Mouse (Mus musculus): ENCODE data around the gene Nosip. TPM values are rescaled to one million over a fixed set of nuclear protein-coding genes. Genes with fewer than 3 reads are reported as not detected.
"Not testable (repeated sequence)": the region's sequence is repeated elsewhere in the genome, so short reads cannot be mapped to it uniquely, and the experiment has no call there.

Gene Nosip
- polyA plus RNA-seq, 1 experiment from 2014 or later = 58.0 TPM

- Histone ChIP-seq H3K4me1 (replicated peaks) (peaks cover 19% of the 10 kb centered on the region; the same call in 1 of the 2 replicates), H3K27ac (no peak overlapping the region), H3K4me3 (no peak overlapping the region), H3K9ac (no peak overlapping the region), H3K4me2 (no peak overlapping the region), H3K9me3 (no peaks in the 10 kb centered on the region), H3K36me3 (peaks cover 29% of the 10 kb centered on the region), H3K27me3 (peaks cover 4% of the 10 kb centered on the region; the same call in 1 of the 2 replicates)
- no peak for ATAC-seq (ENCODE audit: low FRiP score)
- 93% methylated on average over 17 of the region's 17 CpGs for WGBS
Measured at GRCm38 (mm10) chr7:45088597-45088996, 26.4 kb downstream of the Nosip start.

- no peak overlapping the region for H3K9ac ChIP-seq
- peaks cover 17% of the 10 kb centered on the region for H3K36me3 ChIP-seq
- ATAC-seq (ENCODE audit: low FRiP score) = no peak
- no peak overlapping the region; the same call in 1 of the 2 replicates for H3K4me3 ChIP-seq
- peaks cover 19% of the 10 kb centered on the region; the same call in 1 of the 2 replicates for H3K4me1 ChIP-seq (replicated peaks)
- H3K27me3 ChIP-seq = peaks cover 4% of the 10 kb centered on the region; the same call in 1 of the 2 replicates
- H3K9me3 ChIP-seq = no peaks in the 10 kb centered on the region
- 80% methylated on average over 13 of the region's 13 CpGs for WGBS
- no peak overlapping the region for H3K27ac ChIP-seq
- H3K4me2 ChIP-seq = peak overlapping the region; percentile 56; the same call in 1 of the 2 replicates
Measured at GRCm38 (mm10) chr7:45090251-45090977, 28.2 kb downstream of the Nosip start.

GRCm38 (mm10) chr7:45091001-45091990, 29.1 kb downstream of the Nosip start:
- H3K4me2 ChIP-seq = peak overlapping the region; percentile 56
- 17% methylated on average over 35 of the region's 35 CpGs for WGBS
- peak overlapping the region; percentile 69 for H3K9ac ChIP-seq
- peaks cover 10% of the 10 kb centered on the region for H3K36me3 ChIP-seq
- ATAC-seq (ENCODE audit: low FRiP score) = peak; percentile 55
- H3K9me3 ChIP-seq = no peaks in the 10 kb centered on the region
- H3K27ac ChIP-seq = 0 out of 2 replicates have a peak overlapping the region, but pooled peaks have one; percentile 44
- peak overlapping the region; percentile 39 for H3K4me3 ChIP-seq
- H3K27me3 ChIP-seq = peaks cover 4% of the 10 kb centered on the region; the same call in 1 of the 2 replicates
- peaks cover 19% of the 10 kb centered on the region; the same call in 1 of the 2 replicates for H3K4me1 ChIP-seq (replicated peaks)

GRCm38 (mm10) chr7:45092048-45092447, 29.8 kb downstream of the Nosip start, which contains the start of gene Rcn3:
Gene Rcn3, minus strand, starts transcription at chr7:45092221.
- under 1% methylated on average over 16 of the region's 16 CpGs for WGBS
- peaks cover 4% of the 10 kb centered on the region; the same call in 1 of the 2 replicates for H3K27me3 ChIP-seq
- H3K4me3 ChIP-seq = peak within 1 kb of the TSS; percentile 39
- peak; percentile 94 for ATAC-seq (ENCODE audit: low FRiP score)
- no peaks in the 10 kb centered on the region for H3K9me3 ChIP-seq
- peak within 1 kb of the TSS; percentile 69 for H3K9ac ChIP-seq
- peaks cover 2% of the 10 kb centered on the region; the same call in 1 of the 2 replicates for H3K36me3 ChIP-seq
- H3K4me2 ChIP-seq = peak within 1 kb of the TSS; percentile 56
- H3K4me1 ChIP-seq (replicated peaks) = peaks cover 19% of the 10 kb centered on the region; the same call in 1 of the 2 replicates
- peak within 1 kb of the TSS; percentile 44; the same call in 1 of the 2 replicates for H3K27ac ChIP-seq

GRCm38 (mm10) chr7:45092828-45093515, 30.7 kb downstream of the Nosip start:
- ATAC-seq (ENCODE audit: low FRiP score) = no peak
- H3K4me2 ChIP-seq = no peak overlapping the region
- H3K27me3 ChIP-seq = peaks cover 4% of the 10 kb centered on the region; the same call in 1 of the 2 replicates
- no peaks in the 10 kb centered on the region for H3K9me3 ChIP-seq
- peaks cover 19% of the 10 kb centered on the region; the same call in 1 of the 2 replicates for H3K4me1 ChIP-seq (replicated peaks)
- H3K27ac ChIP-seq = no peak overlapping the region; the same call in 1 of the 2 replicates
- WGBS = 64% methylated on average over 12 of the region's 12 CpGs
- H3K4me3 ChIP-seq = no peak overlapping the region
- no peak overlapping the region for H3K9ac ChIP-seq
- H3K36me3 ChIP-seq = no peaks in the 10 kb centered on the region

- peaks cover 4% of the 10 kb centered on the region; the same call in 1 of the 2 replicates for H3K27me3 ChIP-seq
- no peak overlapping the region for H3K27ac ChIP-seq
- peaks cover 19% of the 10 kb centered on the region; the same call in 1 of the 2 replicates for H3K4me1 ChIP-seq (replicated peaks)
- no peaks in the 10 kb centered on the region for H3K9me3 ChIP-seq
- H3K4me2 ChIP-seq = no peak overlapping the region
- WGBS = 41% methylated on average over 15 of the region's 18 CpGs
- H3K36me3 ChIP-seq = no peaks in the 10 kb centered on the region
- no peak overlapping the region for H3K4me3 ChIP-seq
- no peak overlapping the region for H3K9ac ChIP-seq
- no peak for ATAC-seq (ENCODE audit: low FRiP score)
Measured at GRCm38 (mm10) chr7:45093516-45093905, 31.3 kb downstream of the Nosip start.

GRCm38 (mm10) chr7:45094121-45094520, 31.9 kb downstream of the Nosip start:
- Histone ChIP-seq H3K4me2 (no peak overlapping the region), H3K27me3 (peaks cover 4% of the 10 kb centered on the region; the same call in 1 of the 2 replicates), H3K36me3 (no peaks in the 10 kb centered on the region), H3K4me1 (replicated peaks) (peaks cover 19% of the 10 kb centered on the region; the same call in 1 of the 2 replicates), H3K27ac (no peak overlapping the region), H3K9me3 (no peaks in the 10 kb centered on the region), H3K4me3 (no peak overlapping the region), H3K9ac (no peak overlapping the region)
- WGBS = 50% methylated on average over 7 of the region's 7 CpGs
- no peak for ATAC-seq (ENCODE audit: low FRiP score)

- Histone ChIP-seq H3K27me3 (peaks cover 4% of the 10 kb centered on the region; the same call in 1 of the 2 replicates), H3K27ac (no peak overlapping the region), H3K4me2 (no peak overlapping the region), H3K4me1 (replicated peaks) (peaks cover 19% of the 10 kb centered on the region; the same call in 1 of the 2 replicates), H3K9me3 (no peaks in the 10 kb centered on the region), H3K4me3 (no peak overlapping the region), H3K36me3 (no peaks in the 10 kb centered on the region), H3K9ac (no peak overlapping the region)
- 80% methylated on average over 6 of the region's 6 CpGs for WGBS
- no peak for ATAC-seq (ENCODE audit: low FRiP score)
Measured at GRCm38 (mm10) chr7:45095367-45095766, 33.1 kb downstream of the Nosip start.

- not testable (repeated sequence) for H3K4me2 ChIP-seq; ATAC-seq (ENCODE audit: low FRiP score); H3K27me3 ChIP-seq; H3K9me3 ChIP-seq; H3K4me3 ChIP-seq; H3K9ac ChIP-seq; H3K36me3 ChIP-seq; H3K27ac ChIP-seq
- 94% methylated on average over 14 of the region's 14 CpGs for WGBS
- peaks cover 18% of the 10 kb centered on the region; the same call in 1 of the 2 replicates for H3K4me1 ChIP-seq (replicated peaks)
Measured at GRCm38 (mm10) chr7:45095965-45096364, 33.7 kb downstream of the Nosip start.

- Histone ChIP-seq H3K36me3 (no peaks in the 10 kb centered on the region), H3K4me1 (replicated peaks) (0 out of 2 replicates have a peak, but pooled peaks cover 7% of the 10 kb centered on the region), H3K4me2 (no peak overlapping the region), H3K9ac (no peak overlapping the region), H3K27ac (no peak overlapping the region), H3K9me3 (no peaks in the 10 kb centered on the region), H3K4me3 (no peak overlapping the region), H3K27me3 (no peaks in the 10 kb centered on the region)
- ATAC-seq (ENCODE audit: low FRiP score) = no peak
- WGBS = 74% methylated on average over 6 of the region's 6 CpGs
Measured at GRCm38 (mm10) chr7:45097479-45097878, 35.2 kb downstream of the Nosip start.

- 92% methylated on average over 8 of the region's 8 CpGs for WGBS
- H3K27ac ChIP-seq = no peak overlapping the region
- H3K9me3 ChIP-seq = no peaks in the 10 kb centered on the region
Measured at GRCm38 (mm10) chr7:45098541-45099240, 36.5 kb downstream of the Nosip start.

More at GRCm38 (mm10) chr7:45098541-45099240, 36.5 kb downstream of the Nosip start:
- no peaks in the 10 kb centered on the region for H3K27me3 ChIP-seq
- ATAC-seq (ENCODE audit: low FRiP score) = no peak
- H3K36me3 ChIP-seq = no peaks in the 10 kb centered on the region
- H3K4me1 ChIP-seq (replicated peaks) = no peaks in the 10 kb centered on the region
- no peak overlapping the region for H3K4me2 ChIP-seq
- no peak overlapping the region for H3K4me3 ChIP-seq
- no peak overlapping the region for H3K9ac ChIP-seq

All from hindbrain, embryonic 13.5 days (tissue).